Mouse (Mus musculus) G1E-ER4 (cell line): ENCODE measurements around the gene Pcdh10. TPM values are rescaled to one million over a fixed set of nuclear protein-coding genes. Genes with fewer than 3 reads are reported as not detected.

Source experiments
- GATA1 ChIP-seq: IDR thresholded peaks from one replicate; pipeline ENCODE4 v1.8.0; 2012; ENCODE audit warnings: low read length, inconsistent platforms
- polyA plus RNA-seq: library from polyadenylated mRNA; stranded (reverse); fragments of >175 nt; gene quantifications from 2 replicates; pipeline ENCODE4 v1.2.3, GENCODE M21; 2012

Pcdh10 gene
- 0.01 TPM in 1 of 2 replicates, not detected in the other for polyA plus RNA-seq

DNA sequence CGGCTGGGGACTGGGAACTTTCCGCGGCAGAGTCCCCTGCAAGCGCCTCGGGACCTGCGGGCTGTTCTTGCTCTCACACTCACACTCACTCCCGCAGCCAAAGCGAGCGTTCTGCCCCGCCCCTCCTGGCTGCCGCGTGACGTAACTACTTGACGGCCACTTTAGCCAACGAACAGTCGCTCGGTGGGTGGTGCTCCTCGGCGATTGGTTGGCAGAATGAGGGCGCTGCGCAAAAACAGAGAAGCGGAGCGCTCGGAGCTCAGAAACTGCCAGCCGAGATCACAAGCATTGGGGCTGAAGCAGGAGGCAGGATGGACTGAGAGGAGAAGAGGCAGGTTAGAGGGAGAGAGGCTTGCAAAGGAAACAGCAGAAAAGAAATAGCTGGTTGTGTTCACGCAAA, at the start of gene Pcdh10:
TSS of gene Pcdh10 (plus strand) at position 254 of the 400 bp plus-strand sequence.
- TF ChIP-seq GATA1, result no peak

DNA sequence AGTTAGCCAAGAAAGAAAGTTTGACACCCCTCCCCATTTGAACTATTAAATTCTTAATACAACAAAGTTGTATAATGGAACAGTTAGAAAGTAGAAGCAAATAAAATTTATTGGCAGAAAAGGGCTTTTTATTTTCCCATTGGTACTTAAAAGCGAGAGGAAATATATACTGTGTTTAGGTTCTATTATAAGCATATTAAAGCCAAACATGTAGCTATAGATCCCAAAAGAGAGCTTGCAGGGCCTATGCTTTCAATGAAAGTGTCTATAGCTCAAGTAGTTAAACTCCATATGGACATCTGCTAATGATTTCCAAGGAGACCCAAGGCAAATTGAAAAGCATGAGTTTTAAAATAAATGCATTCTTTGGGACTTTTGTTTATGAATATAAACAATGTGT, 22.3 kb upstream of the Pcdh10 start:
- no peak for TF ChIP-seq GATA1

DNA sequence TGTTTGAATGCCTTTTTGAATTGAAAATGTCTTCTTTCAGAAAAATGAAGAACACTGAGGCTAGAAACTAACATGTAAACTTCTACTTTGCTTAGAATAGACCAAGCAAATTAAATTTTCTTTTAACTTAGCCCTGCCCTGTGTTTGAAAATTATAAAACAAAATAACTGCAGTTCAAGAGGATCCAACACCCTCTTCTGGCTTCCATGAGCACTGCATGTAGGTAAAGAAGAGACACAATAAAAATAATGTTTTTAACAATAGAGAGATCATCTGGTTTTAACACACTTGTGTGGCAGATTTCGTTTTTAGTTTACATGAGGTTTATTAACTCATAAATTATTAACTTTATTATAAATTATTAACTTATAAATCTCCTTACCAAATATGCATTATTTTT, 9.2 kb upstream of the Pcdh10 start:
- no peak for TF ChIP-seq GATA1

DNA sequence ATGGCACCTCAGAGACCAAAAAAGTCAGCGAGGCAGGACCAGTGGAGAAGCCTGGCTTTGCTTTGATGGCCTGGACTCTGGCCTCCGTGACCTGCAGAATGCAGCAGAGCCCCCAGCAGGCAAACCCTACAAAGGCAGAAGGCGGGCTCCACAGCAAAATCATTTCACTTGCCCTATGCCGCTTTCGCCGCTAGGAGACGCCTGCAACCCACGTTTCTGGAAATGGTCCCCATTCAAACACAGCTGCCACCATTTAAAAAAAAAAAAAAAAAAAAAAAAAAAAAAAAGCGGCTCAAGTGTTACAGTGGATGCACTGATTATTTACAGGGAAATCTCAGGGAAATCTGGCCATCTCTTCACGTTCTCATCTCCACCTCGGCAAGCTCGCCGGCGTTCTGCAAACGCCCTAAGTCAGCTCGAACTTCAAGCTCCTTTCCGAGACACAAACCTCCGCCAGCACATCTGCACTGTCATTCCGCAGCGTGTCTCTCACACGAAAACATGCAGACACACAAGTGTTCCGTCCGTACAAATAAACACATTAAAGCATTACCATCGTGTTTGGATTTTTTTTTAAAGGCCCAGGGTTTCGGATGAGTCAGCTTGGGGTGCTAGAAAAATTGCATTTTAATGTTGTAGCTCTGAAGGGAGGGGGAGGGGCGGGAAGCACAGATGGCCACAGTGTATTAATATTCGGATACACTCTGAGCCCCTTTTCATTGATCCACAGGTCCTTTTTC, 2.3 kb upstream of the Pcdh10 start:
- no peak for TF ChIP-seq GATA1

DNA sequence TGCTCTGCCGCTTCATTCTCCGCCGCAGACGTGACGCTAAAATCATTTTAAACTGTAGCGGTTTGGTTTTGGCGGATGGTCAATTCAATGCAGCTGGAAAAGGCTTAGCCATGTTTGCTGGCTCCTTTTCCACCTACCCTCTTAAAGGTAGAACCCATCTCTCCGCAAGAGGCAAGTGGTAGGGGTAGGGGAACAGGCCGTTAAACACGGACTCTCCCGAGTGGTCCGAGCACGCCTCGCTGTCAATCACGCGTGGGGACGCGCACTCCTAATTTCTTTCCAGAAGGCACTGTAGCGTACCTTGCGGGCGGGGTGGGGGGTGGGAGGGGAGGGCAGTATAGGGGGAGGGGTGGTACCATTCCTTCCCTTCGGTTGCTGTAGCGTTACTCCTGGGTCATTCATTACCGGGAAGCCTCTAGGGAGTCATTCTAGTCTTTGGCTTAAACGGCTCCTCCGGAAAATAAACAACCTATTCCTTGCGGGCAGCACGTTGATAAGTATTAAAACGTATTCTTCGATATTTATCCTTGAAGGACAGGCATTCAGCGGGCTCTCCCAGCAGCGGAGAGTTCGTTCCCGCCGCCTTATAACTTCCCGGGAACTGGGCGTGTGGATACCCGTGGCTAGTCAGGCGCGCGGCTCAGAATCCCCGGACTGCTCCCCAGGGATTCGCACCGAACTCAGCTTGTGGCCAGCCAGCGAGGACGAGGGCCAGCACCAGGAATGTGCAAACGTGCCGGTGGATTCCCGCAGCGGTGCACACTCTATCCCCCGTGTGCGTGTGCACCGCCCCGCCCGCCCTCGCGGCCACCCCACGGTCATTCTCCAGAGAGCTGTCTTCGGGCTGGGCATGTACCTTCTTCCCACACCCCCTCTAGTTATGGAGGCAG, 1.5 kb upstream of the Pcdh10 start:
- TF ChIP-seq GATA1, result no peak

DNA sequence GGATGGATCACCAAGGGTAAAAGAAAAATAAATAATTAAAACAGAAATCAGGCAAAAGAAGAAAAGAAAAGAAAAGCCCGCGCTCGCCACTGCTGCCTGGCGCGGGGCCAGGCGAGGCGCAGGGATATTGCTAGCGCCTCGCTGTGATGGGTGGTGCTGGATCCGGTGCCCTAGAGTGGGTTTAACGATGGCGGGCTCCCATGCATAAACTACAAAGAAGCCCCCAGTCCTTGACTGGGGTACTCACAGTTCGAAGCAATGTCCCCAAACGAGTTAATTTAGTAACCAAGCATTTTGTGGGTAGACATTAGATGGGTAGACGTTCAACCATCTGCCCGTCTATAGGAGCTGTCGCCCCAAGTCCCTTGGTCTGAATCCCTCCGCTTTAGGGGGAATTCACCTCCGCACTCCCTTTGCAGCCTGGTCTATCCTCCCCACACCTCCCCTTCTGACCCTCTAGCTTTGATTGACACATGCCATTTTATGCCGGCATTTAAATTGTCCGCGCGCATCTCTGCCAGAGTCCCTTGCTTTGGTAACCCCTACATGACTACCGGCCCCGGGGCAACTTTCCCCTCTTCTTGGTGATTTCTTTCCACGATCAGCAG, 703 bp upstream of the Pcdh10 start:
- TF ChIP-seq GATA1, result no peak

DNA sequence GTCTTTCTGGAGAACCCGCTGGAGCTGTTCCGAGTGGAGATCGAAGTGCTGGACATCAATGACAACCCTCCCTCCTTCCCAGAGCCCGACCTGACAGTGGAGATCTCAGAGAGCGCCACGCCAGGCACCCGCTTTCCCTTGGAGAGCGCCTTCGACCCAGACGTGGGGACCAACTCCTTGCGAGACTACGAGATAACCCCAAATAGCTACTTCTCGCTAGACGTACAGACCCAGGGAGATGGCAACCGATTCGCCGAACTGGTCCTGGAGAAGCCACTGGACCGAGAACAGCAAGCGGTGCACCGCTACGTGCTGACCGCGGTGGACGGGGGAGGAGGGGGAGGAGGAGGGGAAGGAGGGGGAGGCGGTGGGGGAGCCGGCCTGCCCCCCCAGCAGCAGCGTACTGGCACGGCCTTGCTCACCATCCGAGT, 1.4 kb downstream of the Pcdh10 start:
- TF ChIP-seq GATA1, result no peak

DNA sequence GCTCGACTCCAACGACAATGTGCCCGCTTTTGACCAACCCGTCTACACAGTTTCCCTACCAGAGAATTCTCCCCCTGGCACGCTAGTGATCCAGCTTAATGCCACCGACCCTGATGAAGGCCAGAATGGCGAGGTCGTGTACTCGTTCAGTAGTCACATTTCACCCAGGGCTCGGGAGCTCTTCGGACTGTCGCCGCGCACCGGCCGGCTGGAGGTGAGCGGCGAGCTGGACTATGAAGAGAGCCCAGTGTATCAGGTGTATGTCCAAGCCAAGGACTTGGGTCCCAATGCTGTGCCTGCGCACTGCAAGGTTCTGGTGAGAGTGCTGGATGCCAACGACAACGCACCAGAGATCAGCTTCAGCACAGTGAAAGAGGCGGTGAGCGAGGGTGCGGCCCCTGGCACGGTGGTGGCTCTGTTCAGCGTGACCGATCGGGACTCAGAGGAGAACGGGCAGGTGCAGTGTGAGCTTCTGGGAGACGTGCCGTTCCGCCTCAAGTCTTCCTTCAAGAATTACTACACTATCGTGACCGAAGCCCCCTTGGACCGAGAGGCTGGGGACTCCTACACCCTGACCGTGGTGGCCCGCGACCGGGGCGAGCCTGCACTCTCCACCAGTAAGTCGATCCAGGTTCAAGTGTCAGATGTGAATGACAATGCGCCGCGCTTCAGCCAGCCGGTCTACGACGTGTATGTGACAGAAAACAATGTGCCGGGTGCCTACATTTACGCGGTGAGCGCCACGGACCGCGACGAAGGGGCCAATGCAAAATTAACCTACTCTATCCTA, 2.0 kb downstream of the Pcdh10 start:
- TF ChIP-seq GATA1, result no peak

DNA sequence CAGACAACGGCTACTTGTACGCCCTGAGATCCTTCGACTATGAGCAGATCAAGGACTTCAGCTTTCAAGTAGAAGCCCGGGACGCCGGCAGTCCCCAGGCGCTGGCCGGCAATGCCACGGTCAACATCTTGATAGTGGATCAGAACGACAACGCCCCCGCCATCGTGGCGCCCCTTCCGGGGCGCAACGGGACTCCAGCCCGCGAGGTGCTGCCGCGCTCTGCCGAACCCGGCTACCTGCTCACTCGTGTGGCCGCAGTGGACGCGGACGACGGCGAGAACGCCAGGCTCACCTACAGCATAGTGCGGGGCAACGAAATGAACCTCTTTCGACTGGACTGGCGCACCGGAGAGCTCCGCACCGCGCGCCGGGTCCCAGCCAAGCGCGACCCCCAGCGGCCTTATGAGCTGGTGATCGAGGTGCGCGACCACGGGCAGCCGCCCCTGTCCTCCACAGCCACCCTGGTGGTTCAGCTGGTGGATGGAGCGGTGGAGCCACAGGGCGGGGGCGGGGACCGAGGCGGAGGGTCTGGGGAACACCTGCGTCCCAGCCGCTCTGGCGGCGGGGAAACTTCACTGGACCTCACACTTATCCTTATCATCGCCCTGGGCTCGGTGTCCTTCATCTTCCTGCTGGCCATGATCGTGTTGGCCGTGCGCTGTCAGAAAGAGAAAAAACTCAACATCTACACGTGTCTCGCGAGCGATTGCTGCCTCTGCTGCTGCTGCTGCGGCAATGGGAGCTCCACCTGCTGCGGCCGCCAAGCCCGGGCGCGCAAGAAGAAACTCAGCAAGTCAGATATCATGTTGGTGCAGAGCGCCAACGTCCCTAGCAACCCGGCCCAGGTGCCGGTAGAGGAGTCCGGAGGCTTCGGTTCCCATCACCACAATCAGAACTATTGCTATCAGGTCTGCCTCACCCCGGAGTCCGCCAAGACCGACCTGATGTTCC, 2.9 kb downstream of the Pcdh10 start:
- TF ChIP-seq GATA1, result no peak

DNA sequence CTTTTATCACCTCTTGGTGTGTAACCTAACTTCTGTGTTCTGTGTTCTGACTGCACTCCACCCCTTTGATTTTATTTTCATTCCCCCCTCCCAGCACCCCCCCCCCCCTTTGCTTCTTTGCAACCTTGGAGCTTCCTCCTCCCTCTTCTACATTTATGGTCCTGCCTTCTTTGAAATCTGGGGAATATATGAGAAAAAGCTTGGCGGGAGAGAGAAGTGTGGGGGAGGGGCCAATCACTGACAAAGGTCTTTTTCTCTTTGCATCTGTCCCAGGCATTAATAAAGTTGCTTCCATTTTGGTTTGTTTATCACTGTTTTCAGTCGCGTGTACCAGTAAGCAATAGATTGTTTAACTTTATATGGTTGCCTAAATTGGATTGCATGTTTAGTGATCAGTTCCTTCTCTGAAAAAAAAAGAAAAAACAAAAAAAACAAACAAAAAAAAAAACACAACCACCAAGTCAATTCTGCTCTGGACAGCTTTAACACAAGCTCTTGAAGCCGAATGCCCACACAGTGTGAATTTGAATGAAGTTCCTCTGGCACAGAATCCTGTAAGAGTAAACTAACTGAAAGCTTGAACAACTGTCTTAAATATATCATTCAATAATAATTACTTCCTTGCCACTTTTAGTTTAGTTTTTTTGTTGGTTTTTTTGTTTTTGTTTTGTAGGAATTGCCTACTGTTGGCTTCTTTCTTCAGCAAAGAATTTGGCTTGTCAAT, 4.0 kb downstream of the Pcdh10 start:
- no peak for TF ChIP-seq GATA1

DNA sequence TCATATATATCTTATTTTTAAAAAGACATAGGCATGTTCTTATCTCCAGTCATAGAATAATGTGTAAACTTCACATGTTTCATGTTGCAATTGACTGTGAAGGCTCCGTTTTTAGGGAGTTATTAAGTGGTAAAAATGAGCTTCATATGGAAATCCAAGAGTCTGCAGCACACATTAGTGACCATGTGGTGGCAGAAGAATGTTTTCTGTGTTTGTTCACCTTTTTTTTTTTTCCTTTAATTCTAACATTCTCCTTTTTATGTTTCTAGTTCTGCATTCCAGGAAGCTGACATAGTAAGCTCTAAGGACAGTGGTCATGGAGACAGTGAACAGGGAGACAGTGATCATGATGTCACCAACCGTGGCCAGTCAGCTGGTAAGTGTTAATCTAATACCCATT, 5.6 kb downstream of the Pcdh10 start:
- no peak for TF ChIP-seq GATA1

DNA sequence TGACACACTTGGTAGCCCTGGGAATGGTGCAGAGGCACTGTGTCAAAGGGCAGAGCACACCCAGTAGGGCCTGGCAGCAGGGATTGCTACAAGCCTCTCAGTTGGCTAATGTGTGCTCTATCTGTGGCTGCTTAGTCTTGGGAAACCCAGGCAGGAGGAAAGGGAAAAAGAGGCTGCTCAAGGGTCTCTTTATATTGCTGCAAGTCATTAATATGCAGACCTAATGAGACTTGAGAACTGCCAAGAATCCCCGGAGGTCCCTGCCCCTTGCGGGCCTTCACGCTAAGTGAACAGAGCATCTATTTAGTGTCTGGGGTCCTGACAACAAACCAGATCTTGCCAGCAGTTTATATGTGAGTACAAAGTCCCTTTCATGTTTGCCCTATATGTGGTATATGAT, 6.8 kb downstream of the Pcdh10 start:
- no peak for TF ChIP-seq GATA1

DNA sequence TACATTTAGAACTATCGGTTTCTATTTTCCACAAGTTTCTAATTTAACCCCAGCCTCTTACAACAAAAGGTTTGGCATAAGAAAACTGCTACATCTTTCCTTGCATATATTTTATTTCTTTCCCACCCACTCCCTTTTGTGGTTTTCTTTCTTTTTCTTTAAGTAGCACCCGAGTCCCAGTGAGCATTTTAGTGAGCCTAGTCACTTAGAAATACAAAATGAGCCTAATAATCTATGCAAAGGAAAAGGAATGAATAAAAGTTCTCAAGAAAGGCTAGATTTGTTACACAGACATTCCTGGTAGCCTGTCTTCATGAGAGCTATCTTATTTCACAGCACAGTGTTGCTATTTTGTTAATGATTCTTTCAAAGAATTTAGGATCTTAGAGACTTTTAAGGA, 7.3 kb downstream of the Pcdh10 start:
- TF ChIP-seq GATA1, result no peak

DNA sequence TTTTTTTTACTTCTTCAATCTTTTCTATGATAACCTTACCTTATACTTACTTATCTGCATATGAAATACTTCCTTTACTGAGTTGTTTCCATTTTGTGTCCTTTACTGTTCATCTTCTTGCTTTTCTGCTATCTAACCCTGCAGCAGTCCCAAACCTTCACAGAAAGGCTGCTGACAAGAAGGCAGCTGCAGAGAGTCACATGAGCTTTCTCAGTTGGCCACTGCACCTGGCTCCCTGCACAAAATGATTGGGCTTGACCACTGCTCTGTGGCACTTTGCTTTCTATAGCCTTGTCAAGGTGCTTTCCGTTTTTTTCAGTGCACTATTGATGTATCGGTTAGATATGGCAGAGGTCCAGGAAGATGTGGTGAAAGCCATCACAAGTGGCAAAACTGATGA, 8.3 kb downstream of the Pcdh10 start:
- no peak for TF ChIP-seq GATA1
